Mouse (Mus musculus) left cerebral cortex, postnatal 4 days (tissue): ENCODE results near the gene Rpf1. TPM values are rescaled to one million over a fixed set of nuclear protein-coding genes. Genes with fewer than 3 reads are reported as not detected.

Source experiments
- DNase-seq: peaks from one replicate; pipeline ENCODE4 v3.0.0-alpha.2; 2022
- intact Hi-C: fragments of 180-260 bp; cut with DNase I; formaldehyde crosslinking; loops from one replicate; pipeline ENCODE4 v1.15.1; 2025
- total RNA-seq, 2 experiments: library from RNA; stranded (reverse); gene quantifications; 2 replicates each; pipeline ENCODE4 v1.2.3; 2021

The Rpf1 gene
- 10 to 100 TPM; 22.5 to 24.5 TPM for total RNA-seq

GRCm38 (mm10) chr3:146520798-146521651, at the start of gene Rpf1:
Gene Rpf1, minus strand, starts transcription at chr3:146521429.
- intact Hi-C loops, result loop anchor here (10.0 kb wide), 1 partner anchor 254 kb away; no protein-coding TSS in a partner anchor
- DNase-seq, result peak; percentile 89

GRCm38 (mm10) chr3:146570939-146571338, 49.7 kb upstream of the Rpf1 start:
- intact Hi-C loops, result no loop called here
- DNase-seq, result no peak

- no peak for DNase-seq
- intact Hi-C loops, result no loop called here
Observed at GRCm38 (mm10) chr3:146570148-146570782, 49.0 kb upstream of the Rpf1 start, which contains the start of gene Uox. Gene Uox, plus strand, starts transcription at chr3:146570426.

GRCm38 (mm10) chr3:146569594-146569993, 48.4 kb upstream of the Rpf1 start:
- DNase-seq, result no peak
- intact Hi-C loops, result loop anchor here (10.0 kb wide), 1 partner anchor 175 kb away; no protein-coding TSS in a partner anchor

GRCm38 (mm10) chr3:146567884-146568530, 46.8 kb upstream of the Rpf1 start:
- no peak for DNase-seq
- intact Hi-C loops, result loop anchor here (10.0 kb wide), 1 partner anchor 177 kb away; no protein-coding TSS in a partner anchor

GRCm38 (mm10) chr3:146567366-146567765, 46.1 kb upstream of the Rpf1 start:
- DNase-seq, result no peak
- intact Hi-C loops, result loop anchor here (10.0 kb wide), 1 partner anchor 177 kb away; no protein-coding TSS in a partner anchor

GRCm38 (mm10) chr3:146565065-146565411, 43.8 kb upstream of the Rpf1 start:
- intact Hi-C loops, result loop anchor here (10.0 kb wide), 1 partner anchor 180 kb away; no protein-coding TSS in a partner anchor
- DNase-seq, result no peak

GRCm38 (mm10) chr3:146564268-146565064, 43.2 kb upstream of the Rpf1 start:
- intact Hi-C loops, result loop anchor here (10.0 kb wide), 1 partner anchor 180 kb away; no protein-coding TSS in a partner anchor
- DNase-seq, result peak; percentile 77

- no peak for DNase-seq
- intact Hi-C loops, result loop anchor here (10.0 kb wide), 1 partner anchor 182 kb away; no protein-coding TSS in a partner anchor
Observed at GRCm38 (mm10) chr3:146562936-146563335, 41.7 kb upstream of the Rpf1 start.

GRCm38 (mm10) chr3:146557507-146557906, 36.3 kb upstream of the Rpf1 start:
- no peak for DNase-seq
- intact Hi-C loops, result no loop called here

- intact Hi-C loops, result no loop called here
- DNase-seq, result no peak
Observed at GRCm38 (mm10) chr3:146556567-146556966, 35.3 kb upstream of the Rpf1 start.

GRCm38 (mm10) chr3:146554816-146555215, 33.6 kb upstream of the Rpf1 start:
- no peak for DNase-seq
- intact Hi-C loops, result no loop called here

- DNase-seq, result no peak
- intact Hi-C loops, result no loop called here
Observed at GRCm38 (mm10) chr3:146543632-146544031, 22.4 kb upstream of the Rpf1 start.

GRCm38 (mm10) chr3:146540521-146541273, 19.5 kb upstream of the Rpf1 start:
- no peak for DNase-seq
- intact Hi-C loops, result no loop called here

- DNase-seq, result no peak
- intact Hi-C loops, result no loop called here
Observed at GRCm38 (mm10) chr3:146534986-146535385, 13.8 kb upstream of the Rpf1 start.

- no peak for DNase-seq
- intact Hi-C loops, result loop anchor here (10.0 kb wide), 1 partner anchor 246 kb away; no protein-coding TSS in a partner anchor
Observed at GRCm38 (mm10) chr3:146528335-146528734, 7.1 kb upstream of the Rpf1 start.

GRCm38 (mm10) chr3:146521652-146522020, 407 bp upstream of the Rpf1 start:
- intact Hi-C loops, result loop anchor here (10.0 kb wide), 1 partner anchor 253 kb away; no protein-coding TSS in a partner anchor
- DNase-seq, result no peak

GRCm38 (mm10) chr3:146520226-146520797, 917 bp downstream of the Rpf1 start:
- intact Hi-C loops, result loop anchor here (10.0 kb wide), 1 partner anchor 254 kb away; no protein-coding TSS in a partner anchor
- no peak for DNase-seq

GRCm38 (mm10) chr3:146506711-146507110, 14.5 kb downstream of the Rpf1 start:
- no peak for DNase-seq
- intact Hi-C loops, result loop anchor here (5.0 to 10.0 kb wide), 3 partner anchors 162 to 322 kb away; no protein-coding TSS in a partner anchor
